Mouse (Mus musculus) layer of hippocampus, postnatal 10 days (tissue): ENCODE results near the gene Ica1. TPM values are rescaled to one million over a fixed set of nuclear protein-coding genes. Genes with fewer than 3 reads are reported as not detected.

ENCODE experiments used
- DNase-seq, 2 experiments: peaks; one replicate each; pipeline ENCODE4 v3.0.0; 2021; ENCODE audit warnings: low spot score in 2 of 2
- total RNA-seq, 2 experiments: library from RNA; stranded (reverse); gene quantifications; 2 replicates each; pipeline ENCODE4 v1.2.3; 2021

The Ica1 gene
- total RNA-seq, 2 experiments from 2014 or later, result 56.8 to 61.4 TPM

- DNase-seq, result no peak
Observed at GRCm38 (mm10) chr6:8648185-8648901, 129.9 kb downstream of the Ica1 start.

- no peak for DNase-seq
Observed at GRCm38 (mm10) chr6:8647513-8648184, 130.6 kb downstream of the Ica1 start.

DNA sequence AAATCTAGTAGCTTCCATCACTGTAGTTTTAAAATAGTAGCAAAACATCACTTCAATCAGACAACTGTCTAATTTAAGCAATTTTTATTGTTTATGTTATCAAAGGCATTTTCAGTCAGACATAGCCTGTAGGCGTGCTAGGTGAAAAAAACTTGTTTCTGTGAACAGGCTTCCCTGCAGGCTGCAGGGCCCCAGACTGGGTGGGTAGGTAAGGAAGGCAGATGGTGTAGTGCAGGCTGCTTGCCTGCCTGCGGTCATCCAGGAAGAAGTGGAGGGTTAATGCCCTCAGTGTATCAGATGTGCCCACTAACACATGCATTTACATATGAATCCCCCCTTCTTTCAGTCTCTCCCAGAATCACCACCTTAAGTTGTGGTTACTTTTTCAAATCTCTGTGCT, 132.6 kb downstream of the Ica1 start:
- DNase-seq, result no peak

- DNase-seq, result no peak
Observed at GRCm38 (mm10) chr6:8644703-8645102, 133.6 kb downstream of the Ica1 start.

DNA sequence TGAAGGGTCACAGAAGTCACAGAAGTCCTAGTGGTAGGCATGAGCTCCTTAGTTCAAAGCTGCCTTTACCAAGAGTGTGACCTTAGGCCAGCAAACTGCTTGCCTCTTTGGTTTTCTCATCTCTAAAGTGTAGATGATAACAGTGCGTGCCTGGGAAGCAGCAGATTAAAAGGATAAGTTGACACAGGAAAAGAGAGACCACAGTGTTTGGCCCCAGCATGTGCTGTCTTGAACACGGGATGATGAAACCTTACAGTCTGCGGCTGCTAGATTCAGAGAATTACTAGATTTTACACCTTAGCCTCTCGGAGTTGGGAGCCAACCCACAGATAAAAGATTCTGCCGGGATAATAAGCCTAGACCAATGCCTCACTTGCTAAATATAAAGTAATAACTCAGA, 137.4 kb downstream of the Ica1 start:
- no peak for DNase-seq

DNA sequence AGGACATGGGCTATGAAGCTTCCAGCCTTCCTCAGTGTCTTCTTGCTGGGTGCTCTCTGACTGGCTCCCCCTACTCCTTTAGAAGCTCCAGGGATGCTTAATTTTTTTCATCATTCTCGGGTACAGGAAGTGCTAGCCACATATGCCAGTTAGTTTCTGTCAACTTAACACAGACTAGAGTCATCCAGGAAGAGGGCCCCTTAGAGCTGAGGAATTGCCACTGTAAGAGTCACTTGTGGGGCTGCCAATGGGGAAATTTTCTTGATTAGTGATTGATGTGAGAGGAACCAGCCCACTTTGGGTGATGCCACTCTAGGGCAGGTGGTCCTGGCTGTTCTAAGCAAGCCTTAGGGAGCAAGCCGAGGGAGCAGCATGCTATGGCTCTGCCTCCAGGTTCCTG, 138.8 kb downstream of the Ica1 start:
- DNase-seq, result no peak

DNA sequence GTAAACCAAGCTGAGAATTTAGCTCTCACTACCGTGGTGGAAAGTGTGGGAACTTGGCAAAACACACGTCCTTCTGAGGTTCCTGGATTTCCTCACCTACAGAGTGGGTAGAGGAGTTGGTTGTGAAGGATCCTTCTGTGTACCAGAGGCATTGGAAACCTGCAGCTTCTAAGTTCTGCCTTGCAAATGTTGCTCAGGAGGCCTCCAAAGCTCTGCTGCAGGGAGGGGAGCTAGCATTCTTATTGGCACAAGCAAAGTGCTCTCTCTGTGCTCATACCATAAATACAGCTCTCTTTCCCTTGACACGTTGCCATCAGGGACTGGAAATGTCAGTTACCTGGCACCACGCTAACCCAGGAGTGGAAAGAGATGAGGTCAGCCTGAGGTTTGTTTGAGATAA, 139.4 kb downstream of the Ica1 start:
- no peak for DNase-seq

GRCm38 (mm10) chr6:8638122-8638521, 140.2 kb downstream of the Ica1 start:
- no peak for DNase-seq

DNA sequence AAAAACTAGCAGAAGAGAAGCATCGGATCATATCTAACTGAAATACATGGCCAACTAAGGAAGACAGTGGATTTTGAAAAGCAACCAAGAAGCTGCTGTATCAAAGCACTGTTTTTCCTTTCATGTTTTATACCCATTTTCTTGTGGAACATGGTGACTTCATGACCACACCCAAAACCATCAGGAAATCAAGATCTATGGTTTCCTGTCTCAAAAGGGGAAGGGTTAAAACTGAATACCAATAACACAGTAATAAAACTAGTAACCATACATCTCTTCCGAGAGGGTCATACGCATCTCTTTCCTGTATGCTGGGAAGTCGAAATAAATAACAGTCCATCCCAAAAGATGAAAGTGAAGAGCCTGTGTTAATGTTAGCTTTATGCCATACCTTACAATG, 145.6 kb downstream of the Ica1 start:
- DNase-seq, result no peak

GRCm38 (mm10) chr6:8631986-8632632, 146.2 kb downstream of the Ica1 start:
- no peak for DNase-seq

GRCm38 (mm10) chr6:8631362-8631761, 146.9 kb downstream of the Ica1 start:
- DNase-seq, result no peak

GRCm38 (mm10) chr6:8630531-8630930, 147.8 kb downstream of the Ica1 start:
- DNase-seq, result no peak

DNA sequence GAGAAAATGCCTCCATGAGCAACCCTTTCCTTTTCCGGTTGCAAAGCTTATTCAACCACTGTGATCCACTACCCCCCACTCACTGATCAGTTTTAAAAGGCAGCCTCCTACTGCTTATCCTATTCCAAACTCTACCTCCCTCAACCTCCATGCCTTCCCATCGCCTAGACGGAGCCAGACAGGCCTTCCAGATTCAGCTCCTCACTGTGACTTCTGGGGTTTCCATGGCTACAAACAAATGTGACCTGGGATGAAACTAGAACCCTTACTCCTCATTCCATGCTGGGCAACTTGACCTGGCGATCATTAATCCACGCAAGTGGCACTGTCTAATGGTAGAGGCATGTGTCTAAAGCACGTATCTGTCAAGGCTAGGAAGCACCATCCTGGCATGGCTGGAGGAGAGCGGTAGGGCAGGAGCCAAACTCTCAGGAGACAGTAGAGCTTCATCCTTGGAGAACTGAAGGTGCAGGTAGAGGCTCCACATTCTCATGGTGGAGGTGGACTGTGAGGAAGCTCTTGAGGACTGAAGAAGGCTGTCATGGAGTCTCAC, 149.5 kb downstream of the Ica1 start:
- DNase-seq, result no peak

DNA sequence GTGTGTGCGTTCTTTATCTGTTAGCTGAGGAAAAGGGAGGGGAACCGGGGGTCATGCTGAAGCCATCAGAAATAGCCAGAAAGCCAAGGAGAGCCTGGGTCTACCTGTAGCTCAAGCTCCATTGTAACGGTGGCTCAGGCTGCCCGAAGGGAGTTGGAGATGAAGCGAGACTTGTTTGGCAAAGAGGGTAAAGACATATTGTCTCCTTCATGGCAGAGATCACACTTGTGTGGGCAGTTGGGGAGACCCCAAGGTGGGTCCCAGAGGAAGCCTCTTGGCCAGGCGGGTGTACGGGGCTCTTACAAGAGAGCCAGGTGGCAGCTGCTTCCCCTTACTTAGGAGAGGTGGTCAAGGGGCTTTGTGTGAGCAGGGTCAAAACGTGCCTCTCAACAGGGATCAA, 150.1 kb downstream of the Ica1 start:
- DNase-seq, result no peak

DNA sequence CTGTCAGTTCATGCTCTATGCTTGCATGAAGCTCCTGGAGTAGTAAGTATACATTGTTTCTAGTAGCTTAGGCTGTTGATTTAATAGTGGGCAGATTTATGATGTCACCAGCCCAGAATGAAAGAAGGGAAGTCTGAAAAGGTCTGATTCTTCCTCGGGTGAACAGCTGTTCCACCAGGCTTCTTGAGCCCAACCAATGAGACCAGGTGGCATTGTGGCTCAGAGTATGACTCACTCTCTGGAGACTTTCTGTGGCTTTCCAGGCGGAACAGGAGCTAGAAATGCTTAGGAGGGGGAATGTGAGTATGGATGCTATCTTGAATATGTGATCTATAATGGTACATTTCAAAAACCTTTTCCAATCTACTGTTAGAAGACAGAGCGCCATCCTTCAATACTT, 155.2 kb downstream of the Ica1 start:
- DNase-seq, result no peak

GRCm38 (mm10) chr6:8619582-8620350, 158.5 kb downstream of the Ica1 start:
- DNase-seq, result no peak

DNA sequence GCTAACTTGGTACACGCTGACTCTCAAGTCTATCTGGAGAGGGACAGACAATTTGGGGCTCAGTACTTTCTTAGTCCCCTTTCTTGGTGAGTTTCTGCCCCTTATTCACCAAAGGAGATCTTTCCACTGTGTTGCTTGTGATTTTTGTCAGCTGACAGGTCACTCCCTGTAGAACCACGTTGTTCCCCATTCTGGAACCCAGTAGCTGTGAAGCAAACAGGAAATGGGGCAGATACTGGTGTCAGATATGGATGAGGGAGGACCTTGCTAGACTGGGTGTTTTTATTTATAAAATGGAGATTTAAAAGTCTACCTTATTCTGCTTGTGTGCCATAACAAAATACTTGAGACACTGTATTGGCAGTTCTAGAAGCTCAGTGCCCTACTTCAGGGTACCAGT, 160.9 kb downstream of the Ica1 start:
- no peak for DNase-seq

- DNase-seq, result no peak
Observed at GRCm38 (mm10) chr6:8591665-8592064, 186.6 kb downstream of the Ica1 start.

DNA sequence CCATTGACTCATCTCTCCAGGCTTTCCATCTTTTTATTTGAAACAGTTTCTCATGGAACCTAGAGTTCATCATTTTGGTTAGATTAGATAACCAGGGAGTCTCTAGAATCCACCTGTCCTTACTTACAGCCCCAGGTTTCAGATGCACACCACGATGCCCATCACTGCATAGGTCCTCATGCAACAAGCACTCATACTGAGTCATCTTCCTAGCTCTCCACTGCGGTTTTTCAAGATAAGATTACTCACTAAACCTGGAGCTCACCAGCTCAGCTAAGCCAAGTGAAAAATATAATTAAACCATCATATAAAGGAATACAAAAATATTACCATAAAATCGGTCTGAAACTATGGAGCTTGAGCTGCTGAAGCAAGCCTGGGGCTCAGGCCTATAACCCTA, 194.4 kb downstream of the Ica1 start:
- no peak for DNase-seq

DNA sequence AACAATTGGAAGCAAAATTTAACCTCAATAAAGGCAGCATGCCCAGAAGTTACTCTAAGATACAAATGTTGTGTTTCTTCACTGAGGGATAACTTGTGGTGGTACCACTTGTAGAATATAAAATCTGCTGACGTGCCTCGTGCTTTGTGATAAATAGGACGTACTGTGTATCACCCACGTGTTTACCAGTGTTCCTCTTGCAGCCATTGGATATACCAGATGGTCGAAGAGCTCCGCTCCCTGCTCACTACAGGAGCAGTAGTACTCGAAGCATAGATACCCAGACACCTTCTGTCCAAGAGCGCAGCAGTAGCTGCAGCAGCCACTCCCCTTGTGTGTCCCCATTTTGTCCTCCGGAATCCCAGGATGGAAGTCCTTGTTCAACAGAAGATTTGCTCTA, 195.9 kb downstream of the Ica1 start:
- no peak for DNase-seq
